Mouse (Mus musculus) cerebellum, postnatal 10 days (tissue): ENCODE measurements around the gene Dnajc3.
"Not testable (repeated sequence)": the region's sequence is repeated elsewhere in the genome, so short reads cannot be mapped to it uniquely, and the experiment has no call there.

ENCODE experiments used
- DNase-seq, 2 experiments: peaks; one replicate each; pipeline ENCODE4 v3.0.0; 2021; ENCODE audit warnings: mixed read lengths in 2 of 2

The Dnajc3 gene

GRCm38 (mm10) chr14:118932956-118933355 lies 4.8 kb upstream of the Dnajc3 start:
- no peak for DNase-seq

GRCm38 (mm10) chr14:118934686-118935085 lies 3.1 kb upstream of the Dnajc3 start:
- DNase-seq = no peak

DNA sequence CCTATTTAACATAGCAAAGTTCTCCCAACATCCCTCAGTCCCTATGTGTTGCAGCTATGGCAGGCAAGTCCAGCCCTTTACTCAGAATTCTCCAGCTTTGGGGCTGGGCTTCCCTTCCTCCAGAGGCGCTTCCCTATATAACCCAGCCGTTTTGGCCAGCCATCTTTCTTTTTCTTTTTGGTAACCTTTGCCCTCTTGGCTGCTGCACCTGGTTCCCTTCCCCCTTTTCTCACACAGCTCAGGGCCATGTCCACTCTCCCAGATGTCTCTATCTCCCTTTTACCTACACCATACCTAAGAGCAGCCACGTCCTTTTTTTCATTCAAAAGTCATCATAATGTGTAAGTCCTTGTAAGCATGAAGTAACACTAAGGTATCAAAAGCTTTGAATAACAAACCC lies 1.5 kb upstream of the Dnajc3 start:
- no peak for DNase-seq

- DNase-seq = no peak
Observed at GRCm38 (mm10) chr14:118936952-118937351, 824 bp upstream of the Dnajc3 start.

- DNase-seq = no peak
Observed at GRCm38 (mm10) chr14:118938551-118938950, 775 bp downstream of the Dnajc3 start.

GRCm38 (mm10) chr14:118940796-118941495 lies 3.2 kb downstream of the Dnajc3 start:
- DNase-seq = no peak

DNA sequence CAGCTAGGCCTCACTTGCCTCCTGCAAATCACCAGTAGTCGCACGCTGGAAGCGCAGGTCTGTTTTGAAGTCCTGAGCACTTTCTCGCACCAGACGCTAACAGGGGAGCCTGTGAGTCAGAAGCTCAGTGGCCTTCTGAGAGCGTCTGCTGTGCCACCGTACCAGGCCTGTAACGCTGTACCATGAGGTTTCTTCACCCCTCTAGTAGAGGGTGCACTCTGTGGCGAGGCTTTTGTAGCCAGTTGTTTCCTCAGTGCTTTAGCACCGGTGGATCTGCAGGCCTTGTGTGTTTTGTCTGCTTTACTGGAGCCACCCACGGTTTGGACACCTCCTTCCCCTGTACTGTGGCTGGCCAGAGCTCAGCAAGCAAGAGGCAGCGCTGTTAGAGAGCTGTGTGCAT lies 4.3 kb downstream of the Dnajc3 start:
- DNase-seq = no peak

DNA sequence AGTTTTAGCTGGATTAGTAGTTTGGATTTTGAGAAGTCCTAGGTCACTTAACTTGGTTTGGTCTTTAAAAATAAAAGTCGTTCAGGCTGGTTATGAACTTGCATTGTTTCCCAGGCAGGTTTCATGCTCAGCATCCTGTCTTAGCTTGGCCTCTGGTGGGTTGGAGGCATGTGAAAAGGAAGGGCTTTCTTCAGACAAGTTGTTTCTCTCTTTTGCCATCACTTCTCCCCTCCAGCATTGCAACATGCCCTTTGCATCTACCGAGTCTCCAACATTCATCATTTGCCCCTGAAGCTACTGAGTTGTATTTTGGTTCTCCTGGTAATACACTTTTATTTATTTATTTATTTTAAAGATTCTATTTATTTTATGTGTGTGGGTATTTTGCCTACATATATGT lies 6.9 kb downstream of the Dnajc3 start:
- DNase-seq = no peak

DNA sequence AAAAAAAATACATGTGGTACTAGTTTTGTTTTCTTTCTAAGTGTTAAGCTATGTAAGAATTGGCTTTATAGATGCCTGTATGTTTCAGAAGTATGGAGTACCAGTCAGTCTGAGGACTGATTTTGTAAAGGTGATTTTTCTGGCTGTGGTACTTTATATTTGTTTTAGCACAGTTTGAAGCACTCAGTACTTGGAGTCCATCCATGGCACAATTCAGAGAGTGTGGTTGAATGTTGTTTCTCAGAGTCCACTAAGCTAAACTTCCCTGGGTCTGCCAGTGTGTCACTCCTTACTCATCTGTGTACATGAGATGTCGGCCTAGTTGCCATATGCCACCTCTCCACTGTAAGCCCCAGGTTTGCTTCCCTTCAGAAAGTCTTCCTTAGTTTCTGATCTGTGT lies 11.1 kb downstream of the Dnajc3 start:
- DNase-seq = no peak

DNA sequence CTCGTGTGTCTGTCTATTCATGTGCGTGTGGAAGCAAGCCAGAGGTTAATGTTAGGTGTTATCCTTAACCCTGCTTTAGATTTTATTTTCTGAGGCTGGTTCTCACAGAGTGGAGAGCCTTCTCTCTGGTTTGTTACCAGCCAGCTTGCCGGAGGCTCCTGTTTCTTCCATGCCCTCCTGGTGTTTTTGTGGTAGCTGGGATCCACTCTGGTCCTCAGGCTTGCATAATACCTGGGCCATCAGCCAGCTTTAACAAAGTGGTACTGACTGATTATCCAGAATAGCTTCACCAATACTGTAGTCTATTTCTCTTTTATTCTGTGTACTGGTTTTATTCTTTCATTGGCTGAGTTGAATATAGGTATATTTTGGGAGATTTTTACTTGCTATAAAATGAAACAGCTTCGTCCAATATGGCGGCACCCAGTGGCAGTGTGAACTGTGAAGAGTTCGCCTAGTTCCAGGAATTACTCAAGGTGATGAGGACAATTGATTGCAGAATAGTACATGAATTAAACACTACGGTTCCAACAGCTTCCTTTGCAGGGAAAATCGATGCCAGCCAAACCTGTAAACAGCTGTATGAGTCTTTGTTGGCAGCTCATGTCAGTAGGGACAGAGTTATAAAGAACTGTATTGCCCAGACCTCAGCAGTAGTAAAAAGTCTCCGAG lies 14.3 kb downstream of the Dnajc3 start:
- no peak for DNase-seq

DNA sequence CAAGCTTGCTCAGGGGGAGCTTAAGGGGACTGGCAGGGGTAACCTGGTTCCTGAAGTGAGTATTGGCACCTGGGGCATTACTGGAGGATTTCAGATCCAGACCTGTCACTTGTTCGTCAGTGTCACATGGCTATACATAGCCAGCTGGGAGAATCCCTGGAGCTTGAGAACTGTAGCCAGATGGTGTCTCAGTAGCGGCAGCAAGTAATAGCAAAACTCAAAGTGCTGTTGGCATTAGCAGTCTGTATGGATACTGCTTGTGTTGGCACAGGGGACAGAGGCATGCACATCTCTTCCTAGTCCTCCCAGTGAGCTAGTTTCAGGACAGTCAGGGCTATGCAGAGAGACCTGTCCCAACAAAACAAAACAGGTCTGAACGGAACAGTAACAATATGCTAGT lies 20.2 kb downstream of the Dnajc3 start:
- DNase-seq = no peak

GRCm38 (mm10) chr14:118965356-118966000 lies 27.7 kb downstream of the Dnajc3 start:
- no peak for DNase-seq

DNA sequence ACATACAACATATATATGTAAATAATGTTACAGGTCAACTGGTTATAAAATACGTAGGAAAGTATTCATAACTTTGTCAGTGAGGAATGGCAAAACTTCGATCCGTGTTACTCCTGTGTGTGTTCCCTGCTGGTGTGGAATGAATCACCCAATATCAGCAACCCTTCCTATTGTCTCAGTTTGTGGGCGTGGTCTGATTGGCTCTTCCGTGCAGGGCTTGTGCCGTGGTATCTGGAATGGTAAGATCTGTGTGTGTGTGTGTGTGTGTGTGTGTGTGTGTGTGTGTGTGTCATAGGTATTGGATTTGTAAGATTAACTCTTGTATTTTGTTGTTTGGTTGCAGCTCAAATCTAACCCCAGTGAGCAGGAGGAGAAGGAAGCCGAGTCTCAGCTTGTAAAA lies 29.9 kb downstream of the Dnajc3 start:
- no peak for DNase-seq

- no peak for DNase-seq
Observed at GRCm38 (mm10) chr14:118972268-118972667, 34.5 kb downstream of the Dnajc3 start.

- no peak for DNase-seq
Observed at GRCm38 (mm10) chr14:118977136-118977816, 39.5 kb downstream of the Dnajc3 start.

DNA sequence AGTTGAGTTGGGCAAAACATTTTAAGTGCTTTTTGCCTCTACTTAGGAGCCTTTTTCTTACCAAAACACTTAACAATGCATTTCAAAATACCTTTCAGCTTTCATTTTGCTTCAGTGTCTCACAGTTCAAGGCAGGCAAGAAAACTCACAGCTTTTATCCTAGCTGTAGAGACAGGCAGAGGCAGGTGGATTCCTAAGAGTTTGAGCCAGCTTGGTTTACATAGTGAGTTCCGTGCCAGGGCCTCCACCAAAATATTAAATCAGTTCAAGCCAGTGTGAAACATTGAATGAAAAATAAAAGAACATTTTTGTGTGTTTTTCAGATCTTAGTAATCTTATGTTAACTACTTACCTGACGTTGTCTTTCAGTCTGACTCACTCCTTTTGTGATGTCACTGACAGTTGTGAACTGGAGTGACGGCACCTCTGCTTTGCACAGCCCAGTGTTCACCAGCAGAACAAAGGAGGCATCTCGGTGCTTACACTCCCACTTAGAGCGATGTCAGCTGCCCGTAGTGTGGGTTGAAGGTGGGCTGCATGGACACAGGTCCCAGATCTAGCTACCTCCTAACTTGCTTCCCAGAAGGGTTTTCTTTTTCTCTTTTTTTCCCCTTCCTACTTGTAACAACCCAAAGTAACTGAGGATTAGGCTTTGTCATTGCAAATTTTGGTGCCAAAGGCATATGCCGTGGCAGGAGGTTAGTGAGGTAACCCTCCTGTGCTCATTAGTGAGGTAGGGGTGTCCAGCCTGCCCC lies 42.0 kb downstream of the Dnajc3 start:
- no peak for DNase-seq

- DNase-seq = no peak
Observed at GRCm38 (mm10) chr14:118980358-118980757, 42.6 kb downstream of the Dnajc3 start.

- no peak for DNase-seq
Observed at GRCm38 (mm10) chr14:118980890-118981289, 43.1 kb downstream of the Dnajc3 start.

DNA sequence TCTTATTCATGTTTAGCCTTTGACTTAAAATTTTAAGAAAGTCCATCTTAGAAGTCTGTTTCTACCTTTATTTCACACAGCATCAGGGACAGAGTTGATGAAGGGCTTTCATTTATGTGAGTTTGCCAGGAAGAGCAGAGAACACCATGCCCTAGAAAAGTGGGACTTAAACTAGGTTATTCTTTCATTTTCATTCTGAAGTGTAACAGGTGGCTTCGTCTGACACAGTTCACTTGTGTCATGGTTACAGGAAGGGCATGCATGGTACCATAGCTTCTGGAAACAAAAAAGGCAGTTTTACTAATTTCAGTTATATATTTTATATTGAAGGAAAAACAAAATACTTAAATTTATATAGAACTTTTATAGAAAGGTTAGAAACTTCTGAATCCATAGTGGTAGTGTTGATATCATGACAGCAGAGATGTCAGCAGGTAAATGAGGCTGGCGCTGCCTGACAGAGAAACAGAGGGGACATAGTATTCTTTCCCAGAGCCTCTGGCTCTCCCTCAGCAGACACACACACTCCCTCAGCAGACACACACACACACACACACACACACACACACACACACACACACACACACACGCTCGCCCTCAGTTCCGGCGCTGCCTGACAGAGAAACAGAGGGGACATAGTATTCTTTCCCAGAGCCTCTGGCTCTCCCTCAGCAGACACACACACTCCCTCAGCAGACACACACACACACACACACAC lies 44.1 kb downstream of the Dnajc3 start:
- not testable (repeated sequence) for DNase-seq

DNA sequence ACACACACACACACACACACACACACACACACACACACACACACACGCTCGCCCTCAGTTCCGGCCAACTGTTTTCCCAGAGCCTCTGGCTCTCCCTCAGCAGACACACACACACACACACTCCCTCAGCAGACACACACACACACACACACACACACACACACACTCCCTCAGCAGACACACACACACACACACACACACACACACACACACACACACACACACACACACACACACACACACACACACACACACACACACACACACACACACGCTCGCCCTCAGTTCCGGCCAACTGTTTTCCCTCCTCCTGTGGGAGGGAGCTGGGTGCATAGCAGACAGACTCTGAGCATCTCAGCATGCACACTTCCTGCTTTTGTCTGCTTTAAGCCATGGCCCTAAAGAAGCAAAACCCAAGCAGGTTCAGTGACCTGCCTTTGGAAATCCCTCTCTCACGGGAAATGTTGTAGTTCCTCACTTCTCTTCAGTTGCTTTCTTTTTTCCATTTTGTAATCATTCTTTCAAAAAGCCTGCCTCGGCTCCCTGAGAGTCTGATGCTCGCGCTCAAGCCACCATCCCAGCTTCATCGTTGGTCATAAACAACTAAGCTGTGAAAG lies 44.8 kb downstream of the Dnajc3 start:
- not testable (repeated sequence) for DNase-seq

DNA sequence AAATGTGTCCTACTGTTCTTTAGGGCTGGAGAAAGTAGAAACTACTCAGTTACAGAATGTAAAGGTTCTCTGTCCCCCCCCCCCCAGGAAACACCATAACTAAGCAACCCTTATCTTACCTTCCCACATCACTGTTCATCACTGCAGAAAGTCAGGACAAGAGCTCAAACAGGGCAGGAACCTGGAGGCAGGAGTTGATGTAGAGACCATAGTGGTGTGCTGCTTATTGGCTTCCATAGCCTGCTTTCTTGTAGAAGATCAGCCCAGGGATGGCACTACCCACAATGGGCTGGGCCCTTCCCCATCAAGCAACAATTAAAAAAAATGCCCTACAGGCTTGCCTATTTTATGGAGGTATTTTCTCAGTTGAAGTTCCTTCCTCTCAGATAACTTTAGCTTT lies 45.6 kb downstream of the Dnajc3 start:
- no peak for DNase-seq

GRCm38 (mm10) chr14:118984161-118984560 lies 46.4 kb downstream of the Dnajc3 start:
- no peak for DNase-seq
